Mouse (Mus musculus) cortical plate, adult 2 months (tissue): ENCODE measurements around the gene Abca2.

Experiments
- CTCF ChIP-seq: fragments of 200-500 bp; IDR thresholded peaks from 2 replicates; pipeline ENCODE4 v1.5.1; 2011; ENCODE audit warnings: mild to moderate bottlenecking, control low read depth, low read length; ENCODE audit not compliant: insufficient read depth; ENCODE audit errors: extremely low read depth
- POLR2A ChIP-seq: fragments of 200-500 bp; IDR thresholded peaks from 2 replicates; pipeline ENCODE4 v1.6.1; 2011; ENCODE audit warnings: mild to moderate bottlenecking, low read length, control low read depth; ENCODE audit not compliant: insufficient read depth; ENCODE audit errors: extremely low read depth

DNA sequence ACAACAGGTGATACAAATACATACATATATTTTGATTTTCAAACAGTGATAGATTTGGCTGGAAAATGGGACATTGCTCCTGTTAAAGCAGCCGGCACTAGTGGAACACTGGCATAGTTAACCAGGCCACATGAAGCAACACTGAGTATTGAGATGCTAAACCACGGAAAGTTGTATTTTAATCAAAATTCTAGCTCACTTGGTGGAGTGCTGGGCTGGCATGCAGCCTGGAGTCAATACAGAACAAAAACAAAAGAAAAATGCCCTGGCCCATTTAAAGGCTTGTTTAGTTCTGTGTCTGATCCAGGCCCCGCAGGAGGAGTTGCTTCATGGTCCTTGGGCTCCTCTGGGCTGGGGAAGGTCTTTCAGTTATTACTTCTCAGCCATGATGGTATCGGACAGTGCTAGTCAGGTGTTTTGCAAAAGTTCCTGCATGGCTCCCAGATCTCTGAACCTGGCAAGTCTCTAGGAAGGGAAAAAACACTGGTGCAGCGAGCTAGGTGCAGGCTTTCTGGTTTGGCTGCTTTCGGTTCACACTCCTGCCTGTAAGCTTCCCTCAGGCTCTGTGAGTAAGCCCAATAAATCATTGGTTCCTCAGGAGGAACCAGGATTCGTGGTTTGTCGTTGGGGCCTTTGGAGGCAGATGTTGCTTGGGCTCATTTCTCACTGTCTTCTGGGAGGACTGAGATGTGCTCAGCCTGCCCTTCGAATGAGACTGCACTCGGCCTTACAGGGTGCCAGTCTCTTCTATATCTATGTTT, 51.2 kb downstream of the Abca2 start:
- TF ChIP-seq CTCF (no peak), POLR2A (no peak)
